Mouse (Mus musculus): Measurements from ENCODE around the gene Cd72. TPM values are rescaled to one million over a fixed set of nuclear protein-coding genes. Genes with fewer than 3 reads are reported as not detected.

Gene Cd72
- polyA plus RNA-seq, 1 experiment from 2014 or later, result 3.2 TPM

DNA sequence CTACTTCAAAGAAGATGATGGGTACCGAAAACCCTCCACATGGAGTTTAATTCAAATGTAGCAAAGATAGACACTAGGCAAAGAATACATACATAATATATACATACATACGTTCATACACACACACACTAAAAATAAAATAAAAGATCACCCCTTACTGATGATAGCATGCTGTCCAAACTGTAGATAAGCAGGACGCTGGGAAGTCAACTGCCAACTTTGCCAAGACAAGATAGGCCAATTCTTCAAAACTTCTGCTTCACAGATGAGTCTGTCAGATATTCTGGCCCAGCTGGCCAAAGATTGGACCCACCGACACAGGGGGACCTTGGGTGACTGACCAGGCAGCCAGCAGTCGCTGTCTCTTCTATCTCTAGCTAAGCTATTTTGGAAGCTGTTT is 8.7 kb upstream of the Cd72 start:
- DNase-seq, result no peak
- 84% methylated on average over 5 of the region's 5 CpGs for WGBS

DNA sequence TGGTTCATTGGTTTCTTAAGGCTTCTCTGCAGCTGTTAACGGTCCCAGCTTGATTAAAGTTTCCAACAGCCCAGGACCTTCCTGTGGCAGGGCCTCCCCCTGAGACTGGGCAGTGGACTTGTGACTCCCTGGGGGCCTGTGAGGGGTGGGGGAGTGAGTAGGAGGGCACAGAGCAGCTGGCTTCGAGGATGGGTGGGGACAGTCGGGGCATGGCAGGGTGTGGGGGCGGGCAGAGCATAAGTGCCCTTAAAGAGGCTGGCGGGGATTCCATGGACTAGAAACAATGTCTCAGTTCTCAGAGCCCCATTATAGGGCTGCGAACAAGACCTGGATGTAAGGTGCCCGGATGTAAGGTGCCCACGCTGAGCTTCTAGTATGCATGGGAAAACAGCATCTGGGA is 2.7 kb upstream of the Cd72 start:
- no peak overlapping the region for H3K9ac ChIP-seq

More for the DNA sequence above, 8.7 kb upstream of the Cd72 start:
- TF ChIP-seq CTCF (IDR thresholded peaks at IDR 0.05; ENCODE audit: low read depth), result no peak
- H3K4me3 ChIP-seq (ENCODE audit: low read depth, low read length), result no peak overlapping the region
- no peaks in the 10 kb centered on the region for H3K4me1 ChIP-seq (ENCODE audit: insufficient read depth)
- no peak overlapping the region for H3K27ac ChIP-seq (ENCODE audit: low read depth)
- ATAC-seq (ENCODE audit: insufficient read depth), result no peak
- H3K27me3 ChIP-seq (ENCODE audit: insufficient read depth, low read length), result no peaks in the 10 kb centered on the region
- no peaks in the 10 kb centered on the region for H3K9me3 ChIP-seq (ENCODE audit: low read depth, low read length)
- no peak overlapping the region for H3K4me2 ChIP-seq
- H3K9ac ChIP-seq, result no peak overlapping the region
- H3K36me3 ChIP-seq (ENCODE audit: insufficient read depth), result no peaks in the 10 kb centered on the region

DNA sequence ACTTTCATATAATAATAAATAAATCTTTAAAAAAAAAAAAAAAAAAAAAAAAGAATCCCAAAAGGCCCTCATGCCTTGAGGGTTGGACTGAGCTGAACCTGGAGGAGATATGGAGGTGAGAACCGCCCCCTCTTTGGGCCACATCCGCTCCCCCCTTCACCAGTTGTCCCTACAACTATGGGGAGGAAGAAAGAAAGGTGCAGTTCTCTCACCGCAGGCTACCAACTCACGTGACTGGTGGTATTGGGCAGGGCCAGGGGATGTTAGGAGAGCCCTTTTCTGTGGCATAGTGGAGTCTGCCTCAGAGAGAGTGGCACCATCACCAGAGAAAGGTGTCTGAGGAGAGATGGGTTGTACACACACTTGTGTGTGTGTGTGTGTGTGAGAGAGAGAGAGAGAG is 2.0 kb upstream of the Cd72 start:
- DNase-seq, result no peak
- Histone ChIP-seq H3K4me2 (no peak overlapping the region), H3K27ac (ENCODE audit: low read depth) (no peak overlapping the region), H3K36me3 (ENCODE audit: insufficient read depth) (no peaks in the 10 kb centered on the region), H3K4me3 (ENCODE audit: low read depth, low read length) (no peak overlapping the region), H3K27me3 (ENCODE audit: insufficient read depth, low read length) (peaks cover 26% of the 10 kb centered on the region), H3K4me1 (ENCODE audit: insufficient read depth) (no peaks in the 10 kb centered on the region), H3K9ac (no peak overlapping the region), H3K9me3 (ENCODE audit: low read depth, low read length) (no peaks in the 10 kb centered on the region)
- ATAC-seq (ENCODE audit: insufficient read depth), result no peak
- no peak for TF ChIP-seq CTCF (IDR thresholded peaks at IDR 0.05; ENCODE audit: low read depth)
- 24% methylated on average over 4 of the region's 4 CpGs for WGBS

More for the DNA sequence above, 2.7 kb upstream of the Cd72 start:
- Histone ChIP-seq H3K36me3 (ENCODE audit: insufficient read depth) (no peaks in the 10 kb centered on the region), H3K4me3 (ENCODE audit: low read depth, low read length) (no peak overlapping the region), H3K4me1 (ENCODE audit: insufficient read depth) (no peaks in the 10 kb centered on the region), H3K4me2 (no peak overlapping the region), H3K9me3 (ENCODE audit: low read depth, low read length) (no peaks in the 10 kb centered on the region), H3K27me3 (ENCODE audit: insufficient read depth, low read length) (peaks cover 24% of the 10 kb centered on the region), H3K27ac (ENCODE audit: low read depth) (no peak overlapping the region)
- WGBS, result 17% methylated on average over 8 of the region's 8 CpGs
- DNase-seq, result peak; percentile 16
- no peak for TF ChIP-seq CTCF (IDR thresholded peaks at IDR 0.05; ENCODE audit: low read depth)
- no peak for ATAC-seq (ENCODE audit: insufficient read depth)

DNA sequence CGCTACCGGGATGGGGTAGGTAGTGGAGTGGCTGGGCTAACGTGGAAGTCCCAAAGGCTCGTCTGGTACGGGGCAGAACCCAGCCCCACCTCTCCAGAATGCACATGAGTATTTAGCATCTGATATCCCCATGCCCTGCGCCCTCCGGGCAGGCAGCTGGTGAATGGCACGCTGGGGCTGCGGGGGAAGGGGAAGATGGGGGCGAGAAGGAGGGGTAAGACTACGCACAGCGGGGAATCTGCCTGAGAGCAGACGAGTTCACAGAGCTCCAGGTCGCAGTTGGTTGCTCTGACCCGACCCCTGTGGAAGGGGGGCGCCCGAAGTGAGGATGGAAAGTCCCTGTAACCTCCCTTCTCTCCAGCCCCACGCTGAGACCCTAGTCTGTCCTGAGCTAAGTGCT is 1.0 kb downstream of the Cd72 start:
- ATAC-seq (ENCODE audit: insufficient read depth) (no peak), DNase-seq (no peak)
- Histone ChIP-seq H3K27me3 (ENCODE audit: insufficient read depth, low read length) (peaks cover 26% of the 10 kb centered on the region), H3K4me2 (peak overlapping the region; percentile 44), H3K4me3 (ENCODE audit: low read depth, low read length) (peak overlapping the region; percentile 15), H3K36me3 (ENCODE audit: insufficient read depth) (peaks cover 3% of the 10 kb centered on the region), H3K9me3 (ENCODE audit: low read depth, low read length) (no peaks in the 10 kb centered on the region), H3K9ac (no peak overlapping the region), H3K27ac (ENCODE audit: low read depth) (no peak overlapping the region), H3K4me1 (ENCODE audit: insufficient read depth) (no peaks in the 10 kb centered on the region)
- TF ChIP-seq CTCF (IDR thresholded peaks at IDR 0.05; ENCODE audit: low read depth), result no peak
- 1% methylated on average over 18 of the region's 18 CpGs for WGBS

DNA sequence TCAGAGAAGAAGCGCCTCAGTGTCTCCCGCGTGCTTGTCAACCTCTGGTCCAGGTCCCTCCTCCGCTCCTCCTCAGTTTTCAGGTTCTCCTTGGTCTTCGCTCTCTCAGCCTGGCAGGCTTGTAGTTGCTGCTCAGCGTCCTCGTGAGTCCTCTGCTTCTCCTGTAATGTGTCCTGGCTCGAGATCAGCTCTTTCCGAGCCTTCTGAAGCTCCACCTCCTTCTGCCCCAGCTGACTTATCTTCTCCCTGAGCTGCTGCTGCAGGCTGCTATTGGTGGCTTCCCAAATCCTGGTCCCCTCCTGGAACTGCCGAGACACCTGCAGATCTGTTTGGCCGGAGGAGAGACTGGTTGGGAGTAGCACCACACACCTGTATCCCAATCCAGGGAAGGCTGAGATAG is 2.1 kb downstream of the Cd72 start:
- Histone ChIP-seq H3K9me3 (ENCODE audit: low read depth, low read length) (no peaks in the 10 kb centered on the region), H3K27ac (ENCODE audit: low read depth) (no peak overlapping the region), H3K4me3 (ENCODE audit: low read depth, low read length) (no peak overlapping the region), H3K36me3 (ENCODE audit: insufficient read depth) (peaks cover 14% of the 10 kb centered on the region), H3K27me3 (ENCODE audit: insufficient read depth, low read length) (peaks cover 26% of the 10 kb centered on the region), H3K9ac (no peak overlapping the region), H3K4me2 (no peak overlapping the region), H3K4me1 (ENCODE audit: insufficient read depth) (no peaks in the 10 kb centered on the region)
- WGBS, result 46% methylated on average over 11 of the region's 11 CpGs
- peak; percentile 22 for DNase-seq
- TF ChIP-seq CTCF (IDR thresholded peaks at IDR 0.05; ENCODE audit: low read depth), result no peak
- ATAC-seq (ENCODE audit: insufficient read depth), result no peak

DNA sequence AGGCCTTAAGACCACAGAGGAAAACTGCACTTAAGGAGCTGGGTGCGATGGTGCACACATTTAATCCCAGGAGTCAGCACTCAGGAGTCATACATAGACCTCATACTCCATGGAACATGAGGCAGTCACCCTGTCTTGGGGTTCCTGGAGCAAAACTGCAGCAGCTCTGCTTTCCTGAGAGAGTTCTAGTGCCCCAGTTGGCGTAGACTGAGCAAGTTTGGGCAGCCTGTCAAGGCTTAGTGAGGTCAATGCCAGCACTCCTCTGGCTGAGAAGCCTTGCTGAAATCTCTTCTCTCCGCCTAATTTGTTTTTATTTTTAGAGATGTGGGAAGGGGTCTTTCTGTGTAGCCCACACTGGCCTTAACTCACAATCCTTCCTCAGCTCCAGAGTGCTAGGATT is 5.9 kb downstream of the Cd72 start:
- H3K27me3 ChIP-seq (ENCODE audit: insufficient read depth, low read length), result peaks cover 16% of the 10 kb centered on the region
- TF ChIP-seq CTCF (IDR thresholded peaks at IDR 0.05; ENCODE audit: low read depth), result no peak
- WGBS, result 85% methylated on average over 3 of the region's 3 CpGs
- H3K4me3 ChIP-seq (ENCODE audit: low read depth, low read length), result no peak overlapping the region
- no peak overlapping the region for H3K9ac ChIP-seq
- peaks cover 40% of the 10 kb centered on the region for H3K36me3 ChIP-seq (ENCODE audit: insufficient read depth)
- DNase-seq, result no peak
- no peaks in the 10 kb centered on the region for H3K9me3 ChIP-seq (ENCODE audit: low read depth, low read length)
- H3K27ac ChIP-seq (ENCODE audit: low read depth), result no peak overlapping the region
- H3K4me1 ChIP-seq (ENCODE audit: insufficient read depth), result peaks cover 8% of the 10 kb centered on the region
- no peak for ATAC-seq (ENCODE audit: insufficient read depth)
- H3K4me2 ChIP-seq, result no peak overlapping the region

DNA sequence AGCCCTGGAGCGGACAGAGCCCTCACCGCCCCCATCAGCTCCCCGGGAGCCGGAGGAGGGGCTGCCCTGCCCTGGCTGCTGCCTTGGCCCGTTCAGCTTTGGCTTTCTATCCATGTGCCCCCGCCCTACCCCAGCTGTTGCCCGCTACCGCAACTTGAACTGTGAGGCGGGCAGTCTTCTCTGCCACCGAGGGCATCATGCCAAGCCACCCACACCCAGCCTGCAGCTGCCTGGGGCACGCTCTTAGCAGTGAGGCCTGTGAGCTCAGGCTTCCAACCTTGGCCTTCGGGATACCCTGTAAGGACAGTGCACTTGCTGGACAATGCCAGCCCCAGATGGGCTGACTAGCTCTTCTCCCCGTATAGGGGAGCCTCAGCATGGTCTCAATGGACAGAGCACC is 7.2 kb downstream of the Cd72 start:
- Histone ChIP-seq H3K9ac (no peak overlapping the region), H3K36me3 (ENCODE audit: insufficient read depth) (peaks cover 40% of the 10 kb centered on the region), H3K4me3 (ENCODE audit: low read depth, low read length) (no peak overlapping the region), H3K4me1 (ENCODE audit: insufficient read depth) (peaks cover 8% of the 10 kb centered on the region), H3K27ac (ENCODE audit: low read depth) (no peak overlapping the region), H3K27me3 (ENCODE audit: insufficient read depth, low read length) (peaks cover 3% of the 10 kb centered on the region; the same call in 1 of the 2 replicates), H3K9me3 (ENCODE audit: low read depth, low read length) (no peaks in the 10 kb centered on the region), H3K4me2 (no peak overlapping the region)
- no peak for DNase-seq
- 90% methylated on average over 13 of the region's 13 CpGs for WGBS
- no peak for ATAC-seq (ENCODE audit: insufficient read depth)
- no peak for TF ChIP-seq CTCF (IDR thresholded peaks at IDR 0.05; ENCODE audit: low read depth)

DNA sequence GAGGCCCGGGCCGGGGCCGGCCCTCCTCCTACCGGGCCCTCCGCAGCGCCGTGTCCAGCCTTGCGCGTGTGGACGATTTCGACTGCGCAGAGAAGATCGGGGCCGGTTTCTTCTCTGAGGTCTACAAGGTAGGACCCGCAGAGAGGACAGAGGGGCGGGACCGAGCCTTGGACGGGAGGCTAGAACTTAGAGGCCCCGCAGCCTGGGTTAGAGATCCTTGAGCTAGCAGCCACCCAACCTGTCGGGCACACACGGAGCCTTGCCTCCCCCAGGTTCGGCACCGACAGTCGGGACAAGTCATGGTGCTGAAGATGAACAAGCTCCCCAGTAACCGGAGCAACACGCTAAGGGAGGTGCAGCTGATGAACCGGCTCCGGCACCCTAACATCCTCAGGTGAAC is 10.9 kb downstream of the Cd72 start:
- Histone ChIP-seq H3K27me3 (ENCODE audit: insufficient read depth, low read length) (no peaks in the 10 kb centered on the region), H3K36me3 (ENCODE audit: insufficient read depth) (peaks cover 38% of the 10 kb centered on the region), H3K9me3 (ENCODE audit: low read depth, low read length) (no peaks in the 10 kb centered on the region), H3K27ac (ENCODE audit: low read depth) (peak overlapping the region; percentile 93), H3K9ac (peak overlapping the region; percentile 95), H3K4me3 (ENCODE audit: low read depth, low read length) (peak overlapping the region; percentile 92), H3K4me1 (ENCODE audit: insufficient read depth) (peaks cover 8% of the 10 kb centered on the region), H3K4me2 (peak overlapping the region; percentile 97)
- DNase-seq, result peak; percentile 56
- peak; percentile 15 for ATAC-seq (ENCODE audit: insufficient read depth)
- no peak for TF ChIP-seq CTCF (IDR thresholded peaks at IDR 0.05; ENCODE audit: low read depth)
- under 1% methylated on average over 28 of the region's 28 CpGs for WGBS
